Mouse (Mus musculus): ENCODE measurements around the gene Mpp1. TPM values are rescaled to one million over a fixed set of nuclear protein-coding genes. Genes with fewer than 3 reads are reported as not detected.

Mpp1 gene
- total and polyA plus RNA-seq, 2 experiments from 2014 or later, result 19.4 to 23.2 TPM

DNA sequence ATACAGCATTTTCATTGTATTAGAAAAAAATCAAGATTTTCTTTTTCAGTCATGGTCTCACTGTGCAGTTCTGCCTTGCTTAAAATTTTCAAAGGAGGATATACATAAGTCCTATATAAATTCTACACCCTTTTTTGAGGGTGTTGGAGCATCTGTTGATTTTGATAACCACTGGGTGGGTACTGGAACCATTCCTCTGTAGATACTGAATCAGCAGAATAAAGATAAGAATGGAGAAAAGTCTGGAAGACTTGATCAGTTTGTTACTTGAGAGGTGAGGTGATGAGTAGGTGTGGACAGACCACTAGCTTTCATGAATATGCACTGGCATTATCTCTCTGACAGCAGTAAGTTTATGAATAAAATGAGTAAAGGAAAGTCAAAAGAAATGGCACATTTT, 15.3 kb downstream of the Mpp1 start:
- no peak overlapping the region for H3K4me2 ChIP-seq (ENCODE audit: low read depth, low read length)
- no peaks in the 10 kb centered on the region for H3K27me3 ChIP-seq (ENCODE audit: insufficient read depth, low read length)
- no peaks in the 10 kb centered on the region for H3K9me3 ChIP-seq (ENCODE audit: low read length)
- H3K9ac ChIP-seq (replicated peaks; ENCODE audit: low read length), result no peak overlapping the region
- no peak overlapping the region for H3K4me3 ChIP-seq (ENCODE audit: low read length)
- no peak for DNase-seq (ENCODE audit: low spot score)
- no peak overlapping the region for H3K27ac ChIP-seq
- H3K4me1 ChIP-seq (ENCODE audit: insufficient read depth, low read length), result no peaks in the 10 kb centered on the region
- ATAC-seq, result no peak
- H3K36me3 ChIP-seq (ENCODE audit: insufficient read depth, low read length), result 0 out of 2 replicates have a peak, but pooled peaks cover 3% of the 10 kb centered on the region
- no peak for TF ChIP-seq CTCF (IDR thresholded peaks at IDR 0.05; ENCODE audit: low read depth)

DNA sequence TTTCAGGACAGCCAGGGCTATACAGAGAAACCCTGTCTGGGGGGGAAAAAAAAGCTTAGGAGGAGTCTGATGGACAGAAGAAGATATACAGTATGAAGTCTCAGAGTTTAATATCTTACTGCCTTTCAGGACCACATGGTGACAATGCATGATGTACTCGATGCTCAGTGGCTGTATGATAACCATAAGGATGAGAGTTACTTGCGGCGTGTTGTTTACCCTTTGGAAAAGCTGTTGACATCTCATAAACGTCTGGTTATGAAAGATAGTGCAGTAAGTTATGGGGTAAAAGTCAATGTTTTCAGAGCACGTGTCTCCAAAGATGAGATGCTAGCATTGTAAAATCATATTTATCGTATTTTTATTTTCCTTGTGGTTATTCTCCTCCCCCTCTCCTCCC, 28.5 kb downstream of the Mpp1 start:
- Histone ChIP-seq H3K4me3 (ENCODE audit: low read length) (no peak overlapping the region), H3K4me1 (ENCODE audit: insufficient read depth, low read length) (no peaks in the 10 kb centered on the region), H3K27ac (no peak overlapping the region), H3K27me3 (ENCODE audit: insufficient read depth, low read length) (no peaks in the 10 kb centered on the region), H3K9me3 (ENCODE audit: low read length) (no peaks in the 10 kb centered on the region), H3K9ac (replicated peaks; ENCODE audit: low read length) (no peak overlapping the region), H3K36me3 (ENCODE audit: insufficient read depth, low read length) (peaks cover 9% of the 10 kb centered on the region; the same call in 1 of the 2 replicates), H3K4me2 (ENCODE audit: low read depth, low read length) (no peak overlapping the region)
- no peak for TF ChIP-seq CTCF (IDR thresholded peaks at IDR 0.05; ENCODE audit: low read depth)
- WGBS, result 87% methylated on average over 6 of the region's 6 CpGs
- no peak for DNase-seq (ENCODE audit: low spot score)
- no peak for ATAC-seq

GRCm38 (mm10) chrX:75098799-75099198, 32.0 kb downstream of the Mpp1 start:
- no peak for TF ChIP-seq CTCF (IDR thresholded peaks at IDR 0.05; ENCODE audit: low read depth)
- Histone ChIP-seq H3K27ac (no peak overlapping the region), H3K36me3 (ENCODE audit: insufficient read depth, low read length) (no peaks in the 10 kb centered on the region), H3K9ac (replicated peaks; ENCODE audit: low read length) (no peak overlapping the region), H3K4me3 (ENCODE audit: low read length) (no peak overlapping the region), H3K27me3 (ENCODE audit: insufficient read depth, low read length) (no peaks in the 10 kb centered on the region), H3K4me2 (ENCODE audit: low read depth, low read length) (no peak overlapping the region), H3K4me1 (ENCODE audit: insufficient read depth, low read length) (no peaks in the 10 kb centered on the region), H3K9me3 (ENCODE audit: low read length) (no peaks in the 10 kb centered on the region)
- ATAC-seq, result no peak
- DNase-seq (ENCODE audit: low spot score), result no peak
- WGBS, result 90% methylated on average over 8 of the region's 8 CpGs

GRCm38 (mm10) chrX:75096163-75096770, 34.5 kb downstream of the Mpp1 start:
- Histone ChIP-seq H3K4me2 (ENCODE audit: low read depth, low read length) (peak overlapping the region; percentile 64), H3K27me3 (ENCODE audit: insufficient read depth, low read length) (no peaks in the 10 kb centered on the region), H3K4me3 (ENCODE audit: low read length) (peak overlapping the region; percentile 55), H3K4me1 (ENCODE audit: insufficient read depth, low read length) (no peaks in the 10 kb centered on the region), H3K9me3 (ENCODE audit: low read length) (no peaks in the 10 kb centered on the region), H3K36me3 (ENCODE audit: insufficient read depth, low read length) (no peaks in the 10 kb centered on the region), H3K27ac (peak overlapping the region; percentile 67), H3K9ac (replicated peaks; ENCODE audit: low read length) (peak overlapping the region; percentile 48; the same call in 1 of the 2 replicates)
- ATAC-seq, result no peak
- TF ChIP-seq CTCF (IDR thresholded peaks at IDR 0.05; ENCODE audit: low read depth), result no peak
- WGBS, result 27% methylated on average over 23 of the region's 23 CpGs
- peak; percentile 11 for DNase-seq (ENCODE audit: low spot score)

- H3K4me2 ChIP-seq (ENCODE audit: low read depth, low read length), result peak within 1 kb of the TSS; percentile 64
- WGBS, result 33% methylated on average over 29 of the region's 29 CpGs
- peak; percentile 100 for ATAC-seq
- H3K27ac ChIP-seq, result peak within 1 kb of the TSS; percentile 67
- DNase-seq (ENCODE audit: low spot score), result peak; percentile 94
- H3K4me3 ChIP-seq (ENCODE audit: low read length), result peak within 1 kb of the TSS; percentile 55
- H3K36me3 ChIP-seq (ENCODE audit: insufficient read depth, low read length), result no peaks in the 10 kb centered on the region
- TF ChIP-seq CTCF (IDR thresholded peaks at IDR 0.05; ENCODE audit: low read depth), result no peak
- no peaks in the 10 kb centered on the region for H3K4me1 ChIP-seq (ENCODE audit: insufficient read depth, low read length)
- H3K9ac ChIP-seq (replicated peaks; ENCODE audit: low read length), result peak within 1 kb of the TSS; percentile 48; the same call in 1 of the 2 replicates
- H3K9me3 ChIP-seq (ENCODE audit: low read length), result no peaks in the 10 kb centered on the region
- no peaks in the 10 kb centered on the region for H3K27me3 ChIP-seq (ENCODE audit: insufficient read depth, low read length)
Observed at GRCm38 (mm10) chrX:75095369-75096162, 35.2 kb downstream of the Mpp1 start, which contains the start of gene Dkc1. Dkc1 (plus strand) TSS chrX:75095854.

- DNase-seq (ENCODE audit: low spot score) (peak; percentile 5), ATAC-seq (0 out of 2 replicates have a peak, but pooled peaks have one; percentile 28)
- Histone ChIP-seq H3K9ac (replicated peaks; ENCODE audit: low read length) (no peak overlapping the region), H3K4me3 (ENCODE audit: low read length) (no peak overlapping the region), H3K4me1 (ENCODE audit: insufficient read depth, low read length) (no peaks in the 10 kb centered on the region), H3K27ac (no peak overlapping the region), H3K9me3 (ENCODE audit: low read length) (no peaks in the 10 kb centered on the region), H3K27me3 (ENCODE audit: insufficient read depth, low read length) (no peaks in the 10 kb centered on the region), H3K36me3 (ENCODE audit: insufficient read depth, low read length) (no peaks in the 10 kb centered on the region), H3K4me2 (ENCODE audit: low read depth, low read length) (no peak overlapping the region)
- WGBS, result 34% methylated on average over 1 of the region's 1 CpGs
- 0 out of 2 replicates have a peak, but pooled peaks have one; percentile 18 for TF ChIP-seq CTCF (IDR thresholded peaks at IDR 0.05; ENCODE audit: low read depth)
Observed at GRCm38 (mm10) chrX:75085654-75086053, 45.2 kb downstream of the Mpp1 start.

All from hindbrain, postnatal 0 days (tissue).